Mouse (Mus musculus) limb, embryonic 15.5 days (tissue): Measurements from ENCODE around the gene Nmur1. TPM values are rescaled to one million over a fixed set of nuclear protein-coding genes. Genes with fewer than 3 reads are reported as not detected.
A peak's percentile ranks its signal among the peaks of the same experiment; 100 is the strongest.

Source experiments
- ATAC-seq: fragments of 200-750 bp; cut with Nextera tagmentation; 2 replicates; pipeline ENCODE4 v1.8.0; 2017; ENCODE audit warnings: low read depth, moderate TSS enrichment; ENCODE audit not compliant: insufficient number of reproducible peaks, low FRiP score, low TSS enrichment
- H3K27ac ChIP-seq: fragments of 300-500 bp; sonication (generic); 2 replicates; pipeline ENCODE4 v1.5.1; 2015; ENCODE audit warnings: moderate library complexity, mild to moderate bottlenecking, inconsistent platforms
- H3K27me3 ChIP-seq: fragments of 300-500 bp; sonication (generic); 2 replicates; pipeline ENCODE4 v1.6.1; 2015; ENCODE audit warnings: inconsistent platforms
- H3K36me3 ChIP-seq: fragments of 300-500 bp; sonication (generic); 2 replicates; pipeline ENCODE4 v1.6.1; 2015; ENCODE audit warnings: inconsistent platforms
- H3K4me1 ChIP-seq: fragments of 300-500 bp; sonication (generic); 2 replicates; pipeline ENCODE4 v1.6.1; 2015; ENCODE audit warnings: inconsistent platforms
- H3K4me2 ChIP-seq: fragments of 300-500 bp; sonication (generic); 2 replicates; pipeline ENCODE4 v1.6.1; 2015; ENCODE audit warnings: mild to moderate bottlenecking, inconsistent platforms
- H3K4me3 ChIP-seq: fragments of 300-500 bp; sonication (generic); 2 replicates; pipeline ENCODE4 v1.5.1; 2015; ENCODE audit warnings: mild to moderate bottlenecking, inconsistent platforms
- H3K9ac ChIP-seq: fragments of 300-500 bp; sonication (generic); 2 replicates; pipeline ENCODE4 v1.6.1; 2015; ENCODE audit warnings: inconsistent platforms
- H3K9me3 ChIP-seq: fragments of 300-500 bp; sonication (generic); 2 replicates; pipeline ENCODE4 v1.6.1; 2016; ENCODE audit warnings: inconsistent platforms
- WGBS: fragments of 180-500 bp; shearing (Covaris S2); methylation state at CpG from one replicate; pipeline ENCODE4 v1.1.7; 2015; 5-methylcytosine and 5-hydroxymethylcytosine counted together
- polyA plus RNA-seq: library from polyadenylated mRNA; unstranded; fragments of >200 nt; fragmentation: Nextera tagmentation; extraction: Ambion mirVana; gene quantifications from 2 replicates; pipeline ENCODE4 v1.2.1, GENCODE M21; 2015

Nmur1 gene
- polyA plus RNA-seq, 1 experiment from 2014 or later, result not detected

- 71% methylated on average over 1 of the region's 1 CpGs for WGBS
- Histone ChIP-seq H3K9me3 (no peaks in the 10 kb centered on the region), H3K36me3 (no peaks in the 10 kb centered on the region), H3K27ac (no peak overlapping the region), H3K4me3 (no peak overlapping the region), H3K4me1 (peaks cover 11% of the 10 kb centered on the region; the same call in 1 of the 2 replicates), H3K9ac (no peak overlapping the region), H3K27me3 (no peaks in the 10 kb centered on the region), H3K4me2 (no peak overlapping the region)
- ATAC-seq, result no peak
These were observed 1.7 kb downstream of the Nmur1 start for GRCm38 (mm10) chr1:86424336-86424735.

DNA sequence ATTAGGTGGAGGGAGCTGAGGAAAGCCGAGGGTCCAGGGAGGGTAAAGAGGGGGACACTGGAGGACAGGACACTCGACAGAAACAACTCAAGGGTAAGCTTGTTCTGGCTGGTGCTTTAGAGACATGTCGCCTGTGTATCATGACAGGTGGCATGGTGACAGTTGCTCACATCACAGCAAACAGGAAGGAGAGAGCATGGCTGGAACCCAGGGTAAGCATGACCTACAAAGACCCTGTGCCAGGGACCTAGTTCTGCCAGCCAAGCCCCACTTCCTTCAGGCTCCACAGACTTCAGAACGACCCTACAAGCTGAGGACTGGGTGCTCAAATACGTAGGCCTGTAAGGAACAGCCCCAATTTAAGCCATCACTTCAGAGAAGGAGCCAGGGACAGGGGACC, 2.1 kb downstream of the Nmur1 start:
- Histone ChIP-seq H3K27me3 (no peaks in the 10 kb centered on the region), H3K36me3 (no peaks in the 10 kb centered on the region), H3K4me1 (peaks cover 11% of the 10 kb centered on the region; the same call in 1 of the 2 replicates), H3K9me3 (no peaks in the 10 kb centered on the region), H3K4me2 (no peak overlapping the region), H3K27ac (no peak overlapping the region), H3K4me3 (no peak overlapping the region), H3K9ac (no peak overlapping the region)
- no peak for ATAC-seq
- WGBS, result 71% methylated on average over 5 of the region's 5 CpGs

DNA sequence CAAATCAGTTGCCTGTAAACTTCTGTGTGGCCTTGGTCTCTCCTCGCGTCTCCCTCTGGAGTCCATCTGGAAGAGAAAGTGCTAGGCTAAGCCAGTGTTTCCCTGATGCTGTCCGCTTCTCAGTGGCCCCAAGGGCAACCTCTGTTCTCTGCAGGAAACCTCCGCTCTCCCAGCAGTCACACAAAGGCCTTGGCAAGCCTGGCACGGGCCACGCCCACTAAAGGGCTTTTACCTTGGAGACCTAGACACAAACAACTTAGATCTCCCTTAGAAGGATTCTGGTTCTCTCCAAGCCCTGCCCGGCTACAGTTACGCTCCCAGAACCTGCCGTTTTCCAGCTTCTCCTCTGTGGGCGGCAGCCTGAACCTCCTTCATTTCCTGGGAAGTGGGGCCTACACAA, 5.0 kb downstream of the Nmur1 start:
- 31% methylated on average over 10 of the region's 10 CpGs for WGBS
- Histone ChIP-seq H3K9ac (no peak overlapping the region), H3K27ac (peak overlapping the region; percentile 43)

DNA sequence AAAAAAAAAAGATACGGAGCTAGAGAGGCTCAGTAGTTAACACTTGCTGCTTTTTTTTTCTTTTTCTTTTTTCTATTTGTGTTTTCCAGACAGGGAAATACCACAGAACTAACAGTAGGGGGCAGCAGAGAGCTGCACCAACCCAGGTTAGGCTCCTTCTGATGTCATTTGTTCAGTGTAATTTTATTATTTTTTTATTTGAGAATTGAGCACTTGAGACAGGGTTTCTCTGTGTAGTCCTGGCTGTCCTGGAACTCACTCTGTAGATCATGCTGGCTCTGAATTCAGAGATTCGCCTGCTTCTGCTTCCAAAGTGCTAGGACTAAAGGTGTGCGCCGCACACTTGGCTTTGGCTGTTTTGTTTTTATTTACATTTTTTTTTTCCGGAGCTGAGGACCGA, 9.7 kb downstream of the Nmur1 start:
- peaks cover 7% of the 10 kb centered on the region; the same call in 1 of the 2 replicates for H3K4me1 ChIP-seq
- no peak overlapping the region for H3K4me3 ChIP-seq
- 67% methylated on average over 6 of the region's 6 CpGs for WGBS
- H3K9me3 ChIP-seq, result no peaks in the 10 kb centered on the region
- no peak for ATAC-seq
- no peaks in the 10 kb centered on the region for H3K36me3 ChIP-seq
- H3K27me3 ChIP-seq, result no peaks in the 10 kb centered on the region
- no peak overlapping the region for H3K4me2 ChIP-seq
- no peak overlapping the region for H3K9ac ChIP-seq
- H3K27ac ChIP-seq, result no peak overlapping the region

More for the DNA sequence above, 5.0 kb downstream of the Nmur1 start:
- H3K9me3 ChIP-seq, result no peaks in the 10 kb centered on the region
- no peak overlapping the region for H3K4me2 ChIP-seq
- peaks cover 11% of the 10 kb centered on the region; the same call in 1 of the 2 replicates for H3K4me1 ChIP-seq
- no peak for ATAC-seq
- H3K36me3 ChIP-seq, result no peaks in the 10 kb centered on the region
- no peak overlapping the region for H3K4me3 ChIP-seq
- H3K27me3 ChIP-seq, result no peaks in the 10 kb centered on the region

GRCm38 (mm10) chr1:86415612-86416184, 10.3 kb downstream of the Nmur1 start:
- no peak for ATAC-seq

DNA sequence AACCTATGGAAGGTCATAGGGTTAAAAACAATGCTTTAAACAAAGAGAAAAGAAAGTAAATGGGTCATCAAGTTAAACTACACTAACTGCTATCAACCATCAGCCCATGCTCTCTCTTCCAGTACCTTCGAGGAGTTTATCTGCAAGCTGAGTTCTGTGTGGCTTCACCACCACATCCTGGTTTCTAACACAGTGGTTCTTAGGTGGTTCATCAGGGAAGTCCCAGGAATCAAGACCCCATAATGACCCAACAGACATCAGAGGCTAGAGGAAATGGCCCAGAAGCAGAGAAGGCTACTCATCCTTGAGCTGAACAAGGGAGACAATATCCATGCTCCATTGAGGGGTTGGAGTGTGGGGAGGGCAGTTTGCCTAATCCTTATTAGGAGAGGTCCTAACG, 10.9 kb downstream of the Nmur1 start:
- H3K9ac ChIP-seq, result no peak overlapping the region
- no peak overlapping the region for H3K4me2 ChIP-seq
- H3K27ac ChIP-seq, result no peak overlapping the region
- no peaks in the 10 kb centered on the region for H3K36me3 ChIP-seq
- H3K4me3 ChIP-seq, result no peak overlapping the region
- H3K4me1 ChIP-seq, result no peaks in the 10 kb centered on the region
- no peak for ATAC-seq
- 75% methylated on average over 2 of the region's 2 CpGs for WGBS
- no peaks in the 10 kb centered on the region for H3K27me3 ChIP-seq
- H3K9me3 ChIP-seq, result no peaks in the 10 kb centered on the region

More at GRCm38 (mm10) chr1:86415612-86416184, 10.3 kb downstream of the Nmur1 start:
- no peaks in the 10 kb centered on the region for H3K9me3 ChIP-seq
- no peak overlapping the region for H3K4me3 ChIP-seq
- WGBS, result 61% methylated on average over 7 of the region's 7 CpGs
- peaks cover 1% of the 10 kb centered on the region; the same call in 1 of the 2 replicates for H3K4me1 ChIP-seq
- no peak overlapping the region for H3K27ac ChIP-seq
- H3K9ac ChIP-seq, result no peak overlapping the region
- H3K27me3 ChIP-seq, result no peaks in the 10 kb centered on the region
- H3K4me2 ChIP-seq, result no peak overlapping the region
- H3K36me3 ChIP-seq, result no peaks in the 10 kb centered on the region

GRCm38 (mm10) chr1:86414715-86415114, 11.3 kb downstream of the Nmur1 start:
- Histone ChIP-seq H3K9me3 (no peaks in the 10 kb centered on the region), H3K27me3 (no peaks in the 10 kb centered on the region), H3K4me1 (no peaks in the 10 kb centered on the region), H3K4me3 (no peak overlapping the region), H3K36me3 (no peaks in the 10 kb centered on the region), H3K4me2 (no peak overlapping the region), H3K27ac (no peak overlapping the region), H3K9ac (no peak overlapping the region)
- no peak for ATAC-seq
- 83% methylated on average over 5 of the region's 5 CpGs for WGBS

DNA sequence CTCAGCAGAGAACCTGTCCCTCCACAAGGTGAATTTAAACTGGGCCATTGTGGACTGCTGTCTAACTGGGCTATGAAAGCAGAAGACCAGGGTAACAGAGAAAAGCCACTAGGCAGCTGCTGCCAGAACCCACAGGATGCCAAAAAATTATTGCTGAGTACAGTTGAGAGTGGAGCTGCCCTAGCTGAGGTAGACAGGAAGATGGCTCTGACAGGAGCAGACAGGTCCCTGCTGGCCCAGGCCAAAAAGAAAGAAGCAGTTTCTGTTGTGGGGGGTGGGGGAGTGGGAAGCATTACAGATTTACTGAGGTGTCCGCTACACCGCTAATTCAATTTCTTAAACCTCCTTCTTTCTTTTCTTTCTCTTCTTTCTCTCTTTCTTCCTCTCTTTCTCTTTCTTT, 16.6 kb downstream of the Nmur1 start:
- 0 out of 2 replicates have a peak, but pooled peaks cover 3% of the 10 kb centered on the region for H3K4me1 ChIP-seq
- H3K9me3 ChIP-seq, result no peaks in the 10 kb centered on the region
- H3K36me3 ChIP-seq, result no peaks in the 10 kb centered on the region
- H3K4me2 ChIP-seq, result no peak overlapping the region
- no peak for ATAC-seq
- no peak overlapping the region for H3K4me3 ChIP-seq
- WGBS, result 84% methylated on average over 2 of the region's 2 CpGs
- no peak overlapping the region for H3K9ac ChIP-seq
- H3K27me3 ChIP-seq, result no peaks in the 10 kb centered on the region
- H3K27ac ChIP-seq, result no peak overlapping the region

GRCm38 (mm10) chr1:86408515-86408914, 17.5 kb downstream of the Nmur1 start:
- no peak overlapping the region for H3K4me3 ChIP-seq
- no peaks in the 10 kb centered on the region for H3K36me3 ChIP-seq
- no peak overlapping the region for H3K4me2 ChIP-seq
- no peaks in the 10 kb centered on the region for H3K27me3 ChIP-seq
- no peaks in the 10 kb centered on the region for H3K9me3 ChIP-seq
- H3K27ac ChIP-seq, result peak overlapping the region; percentile 18; the same call in 1 of the 2 replicates
- H3K9ac ChIP-seq, result no peak overlapping the region
- 0 out of 2 replicates have a peak, but pooled peaks cover 3% of the 10 kb centered on the region for H3K4me1 ChIP-seq
- WGBS, result 83% methylated on average over 10 of the region's 10 CpGs
- no peak for ATAC-seq

- Histone ChIP-seq H3K9me3 (no peaks in the 10 kb centered on the region), H3K4me3 (no peak overlapping the region), H3K9ac (no peak overlapping the region), H3K27me3 (no peaks in the 10 kb centered on the region), H3K36me3 (no peaks in the 10 kb centered on the region), H3K4me1 (0 out of 2 replicates have a peak, but pooled peaks cover 3% of the 10 kb centered on the region), H3K4me2 (no peak overlapping the region), H3K27ac (no peak overlapping the region)
- no peak for ATAC-seq
- 67% methylated on average over 8 of the region's 8 CpGs for WGBS
These were observed 19.1 kb downstream of the Nmur1 start for GRCm38 (mm10) chr1:86406914-86407313.

GRCm38 (mm10) chr1:86406313-86406712, 19.7 kb downstream of the Nmur1 start:
- ATAC-seq, result no peak; the same call in 1 of the 2 replicates
- no peaks in the 10 kb centered on the region for H3K27me3 ChIP-seq
- no peak overlapping the region for H3K27ac ChIP-seq
- WGBS, result 71% methylated on average over 4 of the region's 4 CpGs
- no peak overlapping the region for H3K9ac ChIP-seq
- no peaks in the 10 kb centered on the region for H3K36me3 ChIP-seq
- 0 out of 2 replicates have a peak, but pooled peaks cover 3% of the 10 kb centered on the region for H3K4me1 ChIP-seq
- no peak overlapping the region for H3K4me3 ChIP-seq
- H3K9me3 ChIP-seq, result no peaks in the 10 kb centered on the region
- H3K4me2 ChIP-seq, result no peak overlapping the region

DNA sequence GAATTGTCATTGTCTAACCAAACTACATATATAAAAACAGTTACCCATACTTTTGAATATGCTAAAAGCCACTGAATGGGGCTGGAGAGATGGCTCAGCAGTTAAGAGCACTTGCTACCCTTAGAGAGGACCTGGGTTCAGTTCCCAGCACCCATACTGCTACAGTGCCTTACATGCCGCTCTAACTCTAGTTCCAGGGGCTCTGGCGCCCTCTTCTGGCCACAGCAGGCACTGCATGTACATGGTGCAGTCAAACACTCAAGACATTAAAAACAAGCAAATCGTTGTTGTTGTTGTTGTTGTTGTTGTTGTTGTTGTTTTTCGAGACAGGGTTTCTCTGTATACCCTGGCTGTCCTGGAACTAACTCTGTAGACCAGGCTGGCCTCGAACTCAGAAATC, 21.2 kb downstream of the Nmur1 start:
- H3K27me3 ChIP-seq, result no peaks in the 10 kb centered on the region
- no peak overlapping the region for H3K27ac ChIP-seq
- H3K4me3 ChIP-seq, result no peak overlapping the region
- WGBS, result 62% methylated on average over 5 of the region's 5 CpGs
- no peak overlapping the region for H3K9ac ChIP-seq
- no peak for ATAC-seq
- no peaks in the 10 kb centered on the region for H3K36me3 ChIP-seq
- H3K9me3 ChIP-seq, result no peaks in the 10 kb centered on the region
- peaks cover 3% of the 10 kb centered on the region; the same call in 1 of the 2 replicates for H3K4me1 ChIP-seq
- no peak overlapping the region for H3K4me2 ChIP-seq
